Mouse (Mus musculus): ENCODE measurements around the gene Cacna1g.

Gene Cacna1g

DNA sequence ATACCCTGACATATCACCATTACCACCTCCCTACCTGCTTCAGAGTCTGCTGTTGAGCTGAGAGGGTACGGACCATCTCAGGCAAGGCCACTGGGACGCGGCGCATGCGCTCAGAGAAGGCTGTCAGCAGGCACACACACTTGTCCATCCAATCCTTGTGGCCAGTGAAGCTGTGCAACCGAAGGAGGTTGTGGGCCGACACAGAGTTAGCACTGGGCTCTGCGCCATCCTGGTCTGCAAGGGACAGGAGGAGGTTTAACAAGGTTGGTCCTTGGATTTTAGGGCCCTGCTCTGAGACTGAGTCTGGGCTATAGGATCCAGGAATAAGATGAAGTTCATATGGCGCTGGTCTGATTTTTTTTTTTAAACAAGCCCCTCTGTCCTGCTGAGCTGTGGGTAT lies 6.4 kb upstream of the Cacna1g start:
- DNase-seq, result peak; percentile 45 to 60

- peak; percentile 86 to 87 for DNase-seq
Observed at GRCm38 (mm10) chr11:94477651-94478050, 3.7 kb upstream of the Cacna1g start.

DNA sequence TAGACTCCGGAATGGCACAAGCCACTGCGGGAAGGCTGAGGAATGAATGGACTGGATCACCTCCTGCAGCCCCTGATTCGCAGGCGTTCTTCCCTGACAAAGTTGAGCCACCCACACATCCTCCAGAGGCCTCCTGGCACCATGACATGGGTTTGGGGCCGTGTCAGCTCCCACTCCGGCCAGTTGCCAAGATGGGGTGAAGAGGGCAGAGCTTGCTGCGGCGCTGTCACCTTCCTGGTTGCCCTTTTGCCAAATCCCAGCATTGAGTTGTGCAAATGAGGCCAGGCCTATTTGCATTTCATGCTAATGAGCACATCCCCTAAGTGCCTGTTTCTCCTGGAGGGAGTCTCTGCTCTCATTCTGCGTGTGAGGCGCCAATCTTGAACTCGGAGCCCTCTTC lies 1.7 kb upstream of the Cacna1g start:
- peak; percentile 58 to 65 for DNase-seq

- DNase-seq, result no peak
Observed at GRCm38 (mm10) chr11:94474544-94474910, 529 bp upstream of the Cacna1g start.

- peak; percentile 61 to 62 for DNase-seq
Observed at GRCm38 (mm10) chr11:94472916-94473706, 887 bp downstream of the Cacna1g start.

DNA sequence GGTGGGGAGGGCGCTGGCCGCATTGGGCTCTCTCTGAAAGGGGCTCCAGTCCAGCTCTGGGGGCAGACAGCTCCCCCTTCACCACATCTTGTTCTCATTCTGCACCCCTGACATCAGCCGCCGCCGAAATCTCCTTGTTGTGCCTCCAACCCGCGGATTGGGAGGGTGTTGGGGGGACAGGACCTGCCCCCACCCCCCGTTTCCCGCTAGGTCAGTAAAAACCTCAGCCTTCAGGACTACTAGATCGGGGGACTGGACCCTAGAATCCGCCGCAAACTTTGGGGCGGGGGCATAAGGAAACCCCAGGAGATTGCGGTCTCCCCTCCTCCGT lies 1.4 kb downstream of the Cacna1g start:
- peak; percentile 58 to 62 for DNase-seq

- DNase-seq, result peak; percentile 63 to 64
Observed at GRCm38 (mm10) chr11:94471740-94472584, 2.0 kb downstream of the Cacna1g start.

- peak in 1 of 2 experiments; percentile 27 for DNase-seq
Observed at GRCm38 (mm10) chr11:94470391-94470790, 3.6 kb downstream of the Cacna1g start.

DNA sequence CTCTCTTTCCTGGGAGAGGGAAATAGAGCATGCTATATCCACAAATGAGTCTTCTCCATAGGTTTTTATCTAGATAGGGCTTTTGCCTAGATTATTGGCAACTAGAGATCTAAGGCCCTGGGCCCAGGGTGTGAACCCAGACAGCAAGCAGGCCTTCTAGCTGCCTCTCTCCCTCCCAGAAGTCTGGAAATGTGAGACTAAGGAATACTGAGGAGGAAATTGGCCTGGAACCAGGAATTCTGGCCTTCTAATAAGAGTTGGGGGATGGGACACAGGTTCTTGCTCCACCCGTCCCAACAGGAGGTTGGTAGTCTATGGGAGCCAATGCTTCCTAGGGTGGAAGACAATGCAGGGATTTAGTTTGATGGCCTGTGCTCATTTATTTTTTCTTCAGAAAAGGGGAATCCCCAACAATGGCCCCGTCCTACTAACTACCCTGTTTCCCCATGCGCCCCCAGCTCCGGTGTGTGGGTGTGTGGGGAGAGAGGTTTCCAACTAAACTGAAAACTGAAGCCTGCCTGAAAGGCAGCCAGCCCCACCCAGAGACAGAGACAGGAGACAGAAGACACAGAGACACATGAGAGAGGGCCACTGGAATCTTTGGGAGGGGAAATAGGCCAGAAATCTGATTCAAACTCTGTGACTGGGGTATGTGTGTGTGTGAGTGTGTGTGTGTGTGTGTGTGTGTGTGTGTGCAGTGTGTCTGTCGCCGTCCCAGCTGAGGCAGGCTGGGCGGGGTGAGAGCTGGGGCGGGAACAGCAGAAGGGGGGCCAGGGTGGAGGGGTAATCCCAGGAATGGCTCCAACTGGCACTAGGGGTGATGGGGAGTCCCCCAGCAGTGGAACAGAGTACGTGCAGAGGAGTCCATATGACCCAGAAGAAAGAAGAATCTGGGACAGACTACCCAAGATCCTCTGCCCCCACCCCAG lies 4.6 kb downstream of the Cacna1g start:
- peak; percentile 50 to 52 for DNase-seq

DNA sequence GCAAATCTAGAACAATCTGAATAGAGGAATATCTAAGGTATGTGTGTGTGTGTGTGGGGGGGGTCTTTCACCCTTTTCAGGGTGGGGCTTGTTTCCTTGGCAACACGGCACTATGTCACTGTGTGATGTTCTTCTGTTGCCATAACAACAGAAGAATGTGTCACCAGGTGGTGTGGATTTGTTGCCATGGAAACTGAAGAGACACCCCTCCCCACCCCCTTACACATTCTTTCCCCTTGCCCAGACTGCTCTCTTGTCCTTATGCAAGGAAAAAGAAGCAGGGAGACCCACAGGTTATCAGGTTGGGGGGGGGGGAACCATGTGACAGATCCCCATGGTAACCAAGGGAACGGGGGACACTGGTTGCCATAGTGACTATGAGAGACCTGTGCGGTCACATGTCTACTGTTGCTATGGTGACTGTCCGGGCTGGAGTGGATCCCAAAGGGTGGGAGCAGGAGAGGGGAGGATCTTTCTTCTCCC lies 5.4 kb downstream of the Cacna1g start:
- peak; percentile 83 to 93 for DNase-seq

DNA sequence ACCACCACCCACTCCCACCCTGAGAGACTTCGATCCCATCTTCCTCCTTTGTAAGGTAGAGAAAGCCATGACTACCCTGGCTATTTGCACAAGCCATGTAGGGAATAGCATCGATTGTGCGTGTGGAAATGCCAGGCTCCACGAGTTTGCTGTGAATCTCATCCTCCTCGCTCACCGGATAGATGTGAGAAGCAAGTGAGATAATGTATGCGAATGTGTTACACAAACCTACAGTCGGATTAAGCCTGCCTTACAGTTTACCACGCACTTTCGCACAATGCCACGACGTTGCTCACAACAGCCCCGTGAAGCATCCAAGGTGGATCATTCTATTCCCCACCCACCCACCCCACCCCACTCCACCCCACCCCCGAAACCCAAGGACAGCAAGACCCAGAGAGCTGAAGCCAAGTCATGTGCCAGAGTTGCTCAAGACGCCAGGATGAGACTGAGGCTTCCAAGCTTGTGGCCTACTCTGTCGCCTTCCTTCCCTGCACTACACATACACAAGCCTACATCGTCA lies 7.6 kb downstream of the Cacna1g start:
- no peak for DNase-seq

- no peak for DNase-seq
Observed at GRCm38 (mm10) chr11:94464170-94464569, 9.8 kb downstream of the Cacna1g start.

DNA sequence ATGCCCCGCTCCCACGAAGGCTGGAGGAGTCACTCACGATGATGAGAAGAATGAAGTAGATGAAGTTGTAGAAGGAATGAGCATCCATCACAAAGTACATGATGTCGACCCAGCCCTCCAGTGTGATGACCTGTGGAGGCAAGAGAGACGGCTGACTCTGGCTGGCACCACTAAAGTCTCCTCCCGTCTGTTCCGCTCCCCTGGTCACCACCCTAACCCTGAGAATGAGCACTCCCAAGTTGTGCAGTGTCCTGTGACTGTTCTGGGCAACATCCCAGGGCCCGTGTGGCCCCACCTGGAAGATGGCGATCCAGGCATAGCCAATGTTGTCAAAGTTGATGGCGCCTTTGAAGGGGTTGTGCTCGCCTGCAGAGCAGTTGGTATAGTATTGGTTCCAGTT lies 12.1 kb downstream of the Cacna1g start:
- DNase-seq, result no peak

DNA sequence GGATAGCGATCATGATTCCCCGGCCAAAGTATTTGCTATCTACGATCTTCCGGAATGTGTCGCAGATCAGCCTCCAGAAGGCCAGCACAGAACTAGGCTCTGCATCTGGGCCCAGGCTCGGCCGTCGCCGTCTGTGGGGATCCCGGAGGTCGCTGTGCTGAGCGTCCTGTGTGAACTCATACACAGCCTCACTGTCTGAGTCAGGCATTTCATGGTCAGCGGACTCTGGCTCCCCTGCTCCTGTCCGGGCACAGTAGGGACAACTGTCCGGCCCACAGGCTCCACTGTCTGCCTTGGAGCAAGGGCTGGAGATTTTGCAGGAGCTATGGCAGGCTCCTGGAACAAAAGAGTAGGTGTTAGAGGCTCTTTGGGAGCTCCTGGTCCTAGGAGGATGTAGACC lies 17.0 kb downstream of the Cacna1g start:
- DNase-seq, result no peak

GRCm38 (mm10) chr11:94456347-94456746 lies 17.7 kb downstream of the Cacna1g start:
- no peak for DNase-seq

- peak; percentile 58 to 59 for DNase-seq
Observed at GRCm38 (mm10) chr11:94455161-94455820, 18.7 kb downstream of the Cacna1g start.

GRCm38 (mm10) chr11:94454756-94455155 lies 19.2 kb downstream of the Cacna1g start:
- DNase-seq, result peak in 1 of 2 experiments; percentile 50

DNA sequence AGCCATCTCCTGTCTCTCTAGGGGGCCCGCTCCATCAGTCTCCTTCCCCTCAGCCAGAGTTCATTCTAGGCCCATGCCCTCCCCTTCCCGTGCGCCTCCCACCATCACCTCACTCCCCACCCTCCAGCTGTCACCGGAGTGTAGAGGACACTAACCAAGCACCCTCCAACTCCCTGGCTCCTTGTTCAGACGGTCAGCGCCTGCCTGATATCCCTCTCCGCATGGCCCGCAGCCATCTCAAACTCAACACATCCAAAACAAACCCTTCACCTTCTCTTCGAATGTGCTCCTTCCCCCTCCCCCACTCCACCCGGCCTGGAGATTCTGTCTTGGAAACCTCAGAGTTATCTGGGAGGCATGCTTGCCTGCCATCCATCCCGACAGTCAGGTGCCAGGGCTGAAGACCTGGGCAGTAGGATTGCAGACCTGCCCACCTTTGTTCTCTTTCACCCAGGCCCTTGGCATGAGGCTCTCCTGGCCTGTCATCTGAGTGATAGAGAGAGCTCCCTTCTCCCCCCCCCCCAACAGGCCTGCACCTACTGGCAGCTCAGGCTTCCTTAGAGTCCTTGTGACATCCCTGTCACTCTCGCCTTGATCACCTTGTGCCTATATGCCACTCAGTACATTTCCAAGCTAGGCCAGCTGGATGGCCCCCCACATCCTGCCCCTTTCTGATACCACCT lies 22.8 kb downstream of the Cacna1g start:
- DNase-seq, result peak; percentile 64 to 72

- no peak for DNase-seq
Observed at GRCm38 (mm10) chr11:94449886-94450285, 24.1 kb downstream of the Cacna1g start.

DNA sequence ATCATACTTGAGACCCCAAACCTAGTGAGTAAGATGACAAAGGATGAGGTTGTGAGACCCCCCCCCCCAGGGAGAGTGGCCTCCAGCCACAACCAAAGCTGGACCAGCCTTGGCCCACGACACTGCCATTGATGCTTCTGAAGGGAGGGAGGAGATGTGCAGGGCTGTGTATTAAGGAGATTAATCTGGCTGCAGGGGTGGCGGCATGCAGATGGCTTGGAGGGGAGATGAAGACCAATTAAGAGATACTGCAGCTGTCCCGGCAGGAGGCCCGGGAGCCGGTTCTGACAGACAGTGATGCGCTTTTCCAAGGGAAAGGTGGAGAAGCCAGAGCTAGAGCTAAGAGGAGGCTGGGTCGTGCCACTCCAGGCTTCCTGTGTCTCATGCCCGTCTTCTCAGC lies 24.8 kb downstream of the Cacna1g start:
- no peak for DNase-seq

GRCm38 (mm10) chr11:94447017-94447416 lies 27.0 kb downstream of the Cacna1g start:
- DNase-seq, result no peak

Measured in cerebellum, postnatal 14 days (tissue).